Mouse (Mus musculus) liver, embryonic 16.5 days (tissue): ENCODE measurements around the gene Actn2. TPM values are rescaled to one million over a fixed set of nuclear protein-coding genes. Genes with fewer than 3 reads are reported as not detected.

Source experiments
- ATAC-seq: fragments of 200-750 bp; cut with Nextera tagmentation; 2 replicates; pipeline ENCODE4 v1.8.0; 2017; ENCODE audit warnings: low read depth, mild to moderate bottlenecking, moderate number of reproducible peaks, moderate library complexity
- H3K27ac ChIP-seq: fragments of 300-500 bp; sonication (generic); 2 replicates; pipeline ENCODE4 v1.5.1; 2014; ENCODE audit warnings: mild to moderate bottlenecking, low read length
- H3K27me3 ChIP-seq: fragments of 300-500 bp; sonication (generic); 2 replicates; pipeline ENCODE4 v1.6.1; 2014; ENCODE audit warnings: low read depth, low read length, mixed read lengths; ENCODE audit not compliant: control insufficient read depth, insufficient read depth
- H3K36me3 ChIP-seq: fragments of 300-500 bp; sonication (generic); 2 replicates; pipeline ENCODE4 v1.6.1; 2014; ENCODE audit warnings: mild to moderate bottlenecking; ENCODE audit not compliant: control insufficient read depth, insufficient read depth
- H3K4me1 ChIP-seq: fragments of 300-500 bp; sonication (generic); 2 replicates; pipeline ENCODE4 v1.6.1; 2014; ENCODE audit warnings: low read depth, low read length, mixed read lengths; ENCODE audit not compliant: control insufficient read depth
- H3K4me2 ChIP-seq: fragments of 300-500 bp; sonication (generic); 2 replicates; pipeline ENCODE4 v1.6.1; 2014; ENCODE audit warnings: low read depth, low read length, mixed read lengths
- H3K4me3 ChIP-seq: fragments of 300-500 bp; sonication (generic); 2 replicates; pipeline ENCODE4 v1.5.1; 2014; ENCODE audit warnings: low read depth, mild to moderate bottlenecking, low read length
- H3K9ac ChIP-seq: fragments of 300-500 bp; sonication (generic); 2 replicates; pipeline ENCODE4 v1.6.1; 2014; ENCODE audit warnings: low read depth, low read length
- H3K9me3 ChIP-seq: fragments of 300-500 bp; sonication (generic); replicated peaks from 2 replicates; pipeline ENCODE4 v1.6.1; 2016; ENCODE audit warnings: low read length; ENCODE audit not compliant: control insufficient read depth
- WGBS: fragments of 180-500 bp; shearing (Covaris S2); extraction: QIAGEN DNeasy Blood & Tissue Kit; methylation state at CpG from one replicate; pipeline ENCODE4 v1.1.7; 2014; ENCODE audit not compliant: insufficient replicate concordance; 5-methylcytosine and 5-hydroxymethylcytosine counted together
- polyA plus RNA-seq: library from polyadenylated mRNA; unstranded; fragments of >200 nt; fragmentation: Nextera tagmentation; extraction: Ambion mirVana; gene quantifications from 2 replicates; pipeline ENCODE4 v1.2.1, GENCODE M21; 2015

The Actn2 gene
- polyA plus RNA-seq, 1 experiment from 2014 or later: 24.6 TPM

- H3K27ac ChIP-seq: no peak overlapping the region
- H3K36me3 ChIP-seq: no peaks in the 10 kb centered on the region
- H3K27me3 ChIP-seq: no peaks in the 10 kb centered on the region
- H3K9ac ChIP-seq: no peak overlapping the region
- 53% methylated on average over 3 of the region's 3 CpGs for WGBS
- no peaks in the 10 kb centered on the region for H3K4me1 ChIP-seq
- no peak for ATAC-seq
- no peaks in the 10 kb centered on the region for H3K9me3 ChIP-seq
- no peak overlapping the region for H3K4me2 ChIP-seq
- H3K4me3 ChIP-seq: no peak overlapping the region
These were observed 56.7 kb downstream of the Actn2 start for GRCm38 (mm10) chr13:12283826-12284225.

DNA sequence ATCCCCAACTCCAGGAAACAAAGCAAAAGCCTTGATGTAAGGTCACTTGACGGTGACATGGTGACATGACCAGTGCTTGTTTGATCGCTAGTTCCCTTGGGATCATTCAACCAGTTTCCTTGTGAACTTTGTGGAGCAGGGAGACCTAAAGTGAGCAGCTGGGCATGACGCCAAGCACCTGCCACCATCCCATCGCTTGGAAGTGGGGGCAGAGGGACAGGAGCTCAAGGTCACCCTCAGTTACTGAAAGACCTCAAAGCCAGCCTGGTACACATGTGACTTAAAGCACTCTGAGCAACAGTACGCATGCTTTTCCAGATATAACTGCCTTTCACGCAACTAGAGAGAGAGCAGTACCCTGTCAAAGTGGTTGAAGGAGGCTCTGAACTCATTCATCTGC lies 65.8 kb downstream of the Actn2 start:
- no peaks in the 10 kb centered on the region for H3K36me3 ChIP-seq
- H3K4me3 ChIP-seq: no peak overlapping the region
- H3K9me3 ChIP-seq: no peaks in the 10 kb centered on the region
- H3K4me1 ChIP-seq: no peaks in the 10 kb centered on the region
- no peaks in the 10 kb centered on the region for H3K27me3 ChIP-seq
- H3K27ac ChIP-seq: no peak overlapping the region
- H3K4me2 ChIP-seq: no peak overlapping the region
- ATAC-seq: peak; percentile 30; the same call in 1 of the 2 replicates
- 62% methylated on average over 6 of the region's 6 CpGs for WGBS
- no peak overlapping the region for H3K9ac ChIP-seq

DNA sequence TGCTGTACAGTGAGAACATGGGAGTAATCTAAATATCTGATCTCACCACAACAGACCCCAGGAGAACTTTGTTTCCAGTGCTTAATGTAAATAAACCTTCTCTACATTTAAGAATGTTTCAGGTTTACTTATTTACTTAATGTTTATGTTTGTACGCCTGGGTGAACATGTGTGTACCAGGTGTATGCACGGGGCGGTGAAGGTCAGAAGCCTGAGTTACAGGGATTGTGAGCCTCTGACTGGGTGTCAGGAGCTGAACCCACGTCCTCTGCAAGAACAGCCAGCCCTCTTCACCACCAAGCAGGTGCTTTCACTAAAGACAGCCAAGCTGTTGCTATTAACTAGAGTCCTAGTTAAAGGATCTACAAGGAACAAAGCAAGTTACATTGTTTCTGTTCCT lies 66.3 kb downstream of the Actn2 start:
- 64% methylated on average over 4 of the region's 4 CpGs for WGBS

GRCm38 (mm10) chr13:12272953-12273352 lies 67.6 kb downstream of the Actn2 start:
- no peaks in the 10 kb centered on the region for H3K9me3 ChIP-seq
- H3K4me3 ChIP-seq: no peak overlapping the region
- H3K36me3 ChIP-seq: no peaks in the 10 kb centered on the region
- H3K27me3 ChIP-seq: no peaks in the 10 kb centered on the region
- H3K9ac ChIP-seq: no peak overlapping the region
- WGBS: 32% methylated on average over 3 of the region's 3 CpGs
- H3K27ac ChIP-seq: no peak overlapping the region
- H3K4me2 ChIP-seq: no peak overlapping the region
- ATAC-seq: no peak
- no peaks in the 10 kb centered on the region for H3K4me1 ChIP-seq

More for the DNA sequence above, 66.3 kb downstream of the Actn2 start:
- no peak overlapping the region for H3K27ac ChIP-seq
- H3K4me3 ChIP-seq: no peak overlapping the region
- H3K9ac ChIP-seq: no peak overlapping the region
- no peaks in the 10 kb centered on the region for H3K36me3 ChIP-seq
- H3K4me2 ChIP-seq: no peak overlapping the region
- no peaks in the 10 kb centered on the region for H3K9me3 ChIP-seq
- H3K27me3 ChIP-seq: no peaks in the 10 kb centered on the region
- no peaks in the 10 kb centered on the region for H3K4me1 ChIP-seq
- ATAC-seq: no peak

- H3K27me3 ChIP-seq: no peaks in the 10 kb centered on the region
- ATAC-seq: no peak
- no peak overlapping the region for H3K4me2 ChIP-seq
- no peak overlapping the region for H3K4me3 ChIP-seq
- no peaks in the 10 kb centered on the region for H3K4me1 ChIP-seq
- H3K36me3 ChIP-seq: no peaks in the 10 kb centered on the region
- WGBS: 74% methylated on average over 3 of the region's 3 CpGs
- no peaks in the 10 kb centered on the region for H3K9me3 ChIP-seq
- H3K27ac ChIP-seq: no peak overlapping the region
- H3K9ac ChIP-seq: no peak overlapping the region
These were observed 72.6 kb downstream of the Actn2 start for GRCm38 (mm10) chr13:12267971-12268370.

DNA sequence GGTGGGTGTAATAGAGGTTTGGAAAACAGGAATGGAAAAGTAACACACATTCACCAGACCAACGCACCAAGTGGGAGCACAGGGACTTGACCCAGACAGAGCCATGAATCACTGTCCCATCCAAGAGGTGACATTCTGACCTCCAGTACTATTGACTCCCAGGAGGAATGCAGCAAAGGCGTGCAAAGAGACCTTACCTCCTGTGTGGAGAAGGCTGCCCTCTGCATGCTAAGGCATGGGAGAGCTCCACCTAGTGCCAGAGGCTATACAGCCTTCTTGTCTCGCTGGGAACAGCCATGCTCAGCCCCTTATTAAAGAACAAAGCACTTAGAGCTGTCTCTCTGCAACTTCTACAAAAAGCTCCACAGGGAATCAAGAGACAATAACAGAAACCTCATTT lies 73.5 kb downstream of the Actn2 start:
- no peak for ATAC-seq
- H3K36me3 ChIP-seq: no peaks in the 10 kb centered on the region
- no peak overlapping the region for H3K4me3 ChIP-seq
- no peaks in the 10 kb centered on the region for H3K27me3 ChIP-seq
- H3K4me2 ChIP-seq: no peak overlapping the region
- H3K4me1 ChIP-seq: no peaks in the 10 kb centered on the region
- H3K9ac ChIP-seq: no peak overlapping the region
- H3K27ac ChIP-seq: no peak overlapping the region
- no peaks in the 10 kb centered on the region for H3K9me3 ChIP-seq
- WGBS: 51% methylated on average over 3 of the region's 3 CpGs

GRCm38 (mm10) chr13:12263996-12264395 lies 76.6 kb downstream of the Actn2 start:
- Histone ChIP-seq H3K4me2 (no peak overlapping the region), H3K36me3 (no peaks in the 10 kb centered on the region), H3K27ac (no peak overlapping the region), H3K4me3 (no peak overlapping the region), H3K9ac (no peak overlapping the region), H3K27me3 (no peaks in the 10 kb centered on the region), H3K9me3 (peaks cover 4% of the 10 kb centered on the region), H3K4me1 (no peaks in the 10 kb centered on the region; the same call in 1 of the 2 replicates)
- no peak for ATAC-seq
- 64% methylated on average over 6 of the region's 6 CpGs for WGBS

DNA sequence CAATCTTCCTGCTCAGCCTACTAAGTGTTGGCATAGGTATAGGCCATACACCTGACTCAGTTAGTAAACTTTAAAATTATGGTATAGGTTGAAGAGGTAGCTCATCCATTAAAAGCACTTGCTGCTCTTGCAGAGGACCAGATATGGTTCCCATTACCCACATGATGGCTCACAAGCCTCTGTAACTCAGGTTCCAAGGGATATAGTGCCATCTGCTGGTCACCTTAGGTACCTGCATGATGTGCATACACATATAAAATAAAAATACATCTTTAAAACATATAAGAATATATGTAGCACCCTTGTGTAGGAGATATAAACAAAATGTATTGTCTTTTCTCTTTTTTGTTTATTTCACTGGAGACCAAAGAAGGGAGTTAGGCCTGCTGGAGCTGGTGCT lies 79.1 kb downstream of the Actn2 start:
- Histone ChIP-seq H3K4me3 (no peak overlapping the region), H3K27ac (no peak overlapping the region), H3K4me2 (no peak overlapping the region), H3K27me3 (no peaks in the 10 kb centered on the region), H3K9ac (no peak overlapping the region), H3K36me3 (no peaks in the 10 kb centered on the region), H3K4me1 (peaks cover 3% of the 10 kb centered on the region), H3K9me3 (peaks cover 4% of the 10 kb centered on the region)
- ATAC-seq: no peak

- Histone ChIP-seq H3K36me3 (peaks cover 3% of the 10 kb centered on the region), H3K4me3 (peak within 1 kb of the TSS; percentile 80), H3K27ac (peak within 1 kb of the TSS; percentile 86), H3K4me1 (peaks cover 12% of the 10 kb centered on the region), H3K27me3 (no peaks in the 10 kb centered on the region), H3K4me2 (peak within 1 kb of the TSS; percentile 75), H3K9ac (peak within 1 kb of the TSS; percentile 85), H3K9me3 (peaks cover 4% of the 10 kb centered on the region)
- ATAC-seq: peak; percentile 100
- under 1% methylated on average over 69 of the region's 69 CpGs for WGBS
These were observed 82.9 kb downstream of the Actn2 start, which contains the start of gene Mtr for GRCm38 (mm10) chr13:12257391-12258380. TSS of gene Mtr (minus strand) at chr13:12258113.
